Mouse (Mus musculus): ENCODE data around the gene Nup85.

Gene Nup85

GRCm38 (mm10) chr11:115584376-115585073, 20.3 kb downstream of the Nup85 start:
- no peak for DNase-seq (ENCODE audit: low spot score)

GRCm38 (mm10) chr11:115585573-115586100, 21.4 kb downstream of the Nup85 start:
- DNase-seq (ENCODE audit: low spot score): no peak

- no peak for DNase-seq (ENCODE audit: low spot score)
These were observed 22.2 kb downstream of the Nup85 start for GRCm38 (mm10) chr11:115586403-115586802.

- no peak for DNase-seq (ENCODE audit: low spot score)
These were observed 23.8 kb downstream of the Nup85 start for GRCm38 (mm10) chr11:115587984-115588383.

GRCm38 (mm10) chr11:115590526-115591075, 26.4 kb downstream of the Nup85 start:
- peak; percentile 51 for DNase-seq (ENCODE audit: low spot score)

GRCm38 (mm10) chr11:115595209-115595608, 31.0 kb downstream of the Nup85 start:
- no peak for DNase-seq (ENCODE audit: low spot score)

- no peak for DNase-seq (ENCODE audit: low spot score)
These were observed 34.1 kb downstream of the Nup85 start for GRCm38 (mm10) chr11:115598309-115598708.

GRCm38 (mm10) chr11:115599722-115600121, 35.5 kb downstream of the Nup85 start:
- DNase-seq (ENCODE audit: low spot score): no peak

- DNase-seq (ENCODE audit: low spot score): no peak
These were observed 36.5 kb downstream of the Nup85 start for GRCm38 (mm10) chr11:115600743-115601142.

- no peak for DNase-seq (ENCODE audit: low spot score)
These were observed 36.9 kb downstream of the Nup85 start for GRCm38 (mm10) chr11:115601174-115601573.

GRCm38 (mm10) chr11:115603128-115603475, 38.9 kb downstream of the Nup85 start:
- DNase-seq (ENCODE audit: low spot score): no peak

GRCm38 (mm10) chr11:115603476-115604303, 39.5 kb downstream of the Nup85 start, which contains the start of the genes Mrps7 and Gga3:
Gene Mrps7, plus strand, starts transcription at chr11:115603925.
Gene Gga3, minus strand, starts transcription at chr11:115604051.
- DNase-seq (ENCODE audit: low spot score): peak; percentile 89

GRCm38 (mm10) chr11:115604304-115604696, 40.1 kb downstream of the Nup85 start:
- DNase-seq (ENCODE audit: low spot score): peak; percentile 30

- DNase-seq (ENCODE audit: low spot score): no peak
These were observed 42.5 kb downstream of the Nup85 start for GRCm38 (mm10) chr11:115606733-115607132.

GRCm38 (mm10) chr11:115608421-115609399, 44.5 kb downstream of the Nup85 start:
- peak; percentile 38 for DNase-seq (ENCODE audit: low spot score)

- DNase-seq (ENCODE audit: low spot score): no peak
These were observed 45.3 kb downstream of the Nup85 start for GRCm38 (mm10) chr11:115609576-115609975.

GRCm38 (mm10) chr11:115611173-115611572, 46.9 kb downstream of the Nup85 start:
- no peak for DNase-seq (ENCODE audit: low spot score)

- DNase-seq (ENCODE audit: low spot score): peak; percentile 69
These were observed 47.8 kb downstream of the Nup85 start for GRCm38 (mm10) chr11:115612059-115612409.

- peak; percentile 78 for DNase-seq (ENCODE audit: low spot score)
These were observed 48.3 kb downstream of the Nup85 start, which contains the start of gene Mif4gd for GRCm38 (mm10) chr11:115612410-115613137. Gene Mif4gd, minus strand, starts transcription at chr11:115612969.

- DNase-seq (ENCODE audit: low spot score): peak; percentile 35
These were observed 49.1 kb downstream of the Nup85 start for GRCm38 (mm10) chr11:115613138-115613945.

Data from MN1 (cell line).